Mouse (Mus musculus): ENCODE data around the gene Cep295nl.
A peak's percentile ranks its signal among the peaks of the same experiment; 100 is the strongest.
"Not testable (repeated sequence)": the region's sequence is repeated elsewhere in the genome, so short reads cannot be mapped to it uniquely, and the experiment has no call there.

Gene Cep295nl

DNA sequence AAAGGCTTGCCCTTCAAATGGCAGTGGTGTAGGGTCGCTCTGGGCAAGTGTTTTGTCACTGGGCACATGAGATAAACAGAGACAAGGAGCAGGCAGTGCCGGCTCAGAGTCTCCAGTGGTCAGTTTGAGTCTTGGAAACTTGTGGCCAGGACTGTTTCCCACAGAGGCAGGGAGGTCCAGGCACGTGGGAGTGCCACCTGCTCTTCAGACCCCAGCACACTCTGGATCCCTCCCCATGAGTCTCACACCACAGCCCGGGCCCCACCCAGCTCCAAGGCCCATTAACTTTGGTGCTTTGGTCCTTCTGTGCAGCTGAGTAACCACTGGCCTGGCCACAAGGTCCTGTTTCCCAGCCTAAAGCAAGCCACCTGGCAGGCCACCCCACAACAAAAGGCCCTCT lies 20.3 kb downstream of the Cep295nl start:
- no peak for DNase-seq (ENCODE audit: low spot score)

DNA sequence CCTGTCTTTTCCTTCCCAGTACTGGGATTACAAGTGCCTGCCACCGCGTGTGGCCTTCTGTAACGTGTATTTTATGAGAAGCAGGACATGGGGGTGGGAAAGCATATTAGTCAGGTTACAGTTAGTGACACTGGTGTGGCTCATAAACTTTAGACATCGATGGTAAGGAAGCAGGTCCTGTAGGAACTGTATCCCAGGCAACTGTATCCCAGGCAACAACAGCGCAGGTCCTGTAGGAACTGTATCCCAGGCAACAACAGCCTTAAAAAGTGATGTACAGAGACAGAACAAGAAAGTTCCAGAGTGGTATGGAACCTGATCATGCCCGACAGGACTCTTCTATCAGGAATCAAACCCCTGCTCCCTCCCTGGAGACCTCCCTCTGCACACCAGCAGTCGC lies 20.8 kb downstream of the Cep295nl start:
- DNase-seq (ENCODE audit: low spot score) = no peak

DNA sequence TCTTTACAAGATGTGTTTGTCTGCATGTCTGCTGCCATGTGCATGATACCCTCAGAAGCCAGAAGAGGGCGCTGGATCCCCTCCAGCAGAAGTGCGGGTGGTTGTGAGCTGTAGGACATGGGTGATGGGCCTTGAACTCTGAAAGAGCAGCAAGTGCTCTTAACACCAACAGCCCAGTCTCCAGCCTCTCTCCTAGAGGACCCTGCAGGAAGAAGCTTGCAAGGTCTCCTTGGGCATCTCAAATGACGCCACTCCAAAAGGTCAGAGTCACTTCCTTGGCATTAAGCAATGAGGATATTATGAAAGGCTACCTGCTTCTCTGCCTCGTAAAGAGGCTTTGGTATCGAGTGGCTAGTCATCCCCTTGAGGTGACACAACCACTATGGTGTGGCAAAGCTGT lies 23.6 kb downstream of the Cep295nl start:
- no peak for DNase-seq (ENCODE audit: low spot score)

DNA sequence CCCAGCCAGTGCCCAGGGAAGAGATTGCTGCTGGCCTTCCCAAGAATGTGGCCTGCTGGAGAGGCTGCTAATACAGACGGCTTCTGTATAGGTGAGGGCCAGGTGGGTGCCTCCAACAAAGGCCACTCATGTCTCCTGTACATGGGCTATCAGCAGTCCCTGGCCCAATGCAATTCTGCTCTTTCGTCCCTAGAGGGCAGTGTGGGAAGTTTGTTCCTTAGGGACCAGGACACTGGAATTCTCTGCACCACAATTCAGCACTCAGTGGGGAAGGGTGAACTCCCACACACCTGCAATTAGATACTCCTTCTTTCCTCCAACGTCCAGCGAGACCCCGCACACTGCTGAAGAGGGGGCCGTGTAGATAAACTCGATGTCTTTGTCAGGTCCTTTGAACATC lies 25.2 kb downstream of the Cep295nl start:
- peak; percentile 19 for DNase-seq (ENCODE audit: low spot score)

DNA sequence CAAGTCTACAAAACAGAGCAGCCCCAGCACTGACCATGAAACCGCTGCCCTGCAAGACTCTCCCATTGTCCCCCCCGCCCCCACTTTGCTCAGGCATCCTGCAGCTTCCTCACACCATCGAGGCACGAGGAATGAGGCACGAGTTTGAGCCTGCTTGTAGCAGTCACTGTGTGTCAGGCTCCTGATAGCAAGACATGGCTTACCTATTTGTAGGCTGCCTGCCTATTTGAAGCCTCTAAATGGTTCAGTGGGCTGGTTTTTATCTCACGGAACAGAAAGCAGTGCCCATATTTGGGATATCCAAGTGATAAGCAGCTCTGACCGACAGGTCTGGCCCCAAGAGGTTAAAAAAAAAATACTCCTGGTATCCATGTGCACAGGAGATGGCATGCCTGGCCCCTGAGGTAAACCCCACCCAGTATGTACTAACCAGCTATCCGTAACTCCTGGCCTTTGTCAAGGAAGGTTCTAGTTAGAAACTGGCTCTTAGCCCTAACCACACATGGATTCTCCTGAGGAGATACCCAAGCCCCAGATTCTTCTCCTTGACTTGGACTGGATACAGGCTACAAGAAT lies 26.0 kb downstream of the Cep295nl start:
- no peak for DNase-seq (ENCODE audit: low spot score)

DNA sequence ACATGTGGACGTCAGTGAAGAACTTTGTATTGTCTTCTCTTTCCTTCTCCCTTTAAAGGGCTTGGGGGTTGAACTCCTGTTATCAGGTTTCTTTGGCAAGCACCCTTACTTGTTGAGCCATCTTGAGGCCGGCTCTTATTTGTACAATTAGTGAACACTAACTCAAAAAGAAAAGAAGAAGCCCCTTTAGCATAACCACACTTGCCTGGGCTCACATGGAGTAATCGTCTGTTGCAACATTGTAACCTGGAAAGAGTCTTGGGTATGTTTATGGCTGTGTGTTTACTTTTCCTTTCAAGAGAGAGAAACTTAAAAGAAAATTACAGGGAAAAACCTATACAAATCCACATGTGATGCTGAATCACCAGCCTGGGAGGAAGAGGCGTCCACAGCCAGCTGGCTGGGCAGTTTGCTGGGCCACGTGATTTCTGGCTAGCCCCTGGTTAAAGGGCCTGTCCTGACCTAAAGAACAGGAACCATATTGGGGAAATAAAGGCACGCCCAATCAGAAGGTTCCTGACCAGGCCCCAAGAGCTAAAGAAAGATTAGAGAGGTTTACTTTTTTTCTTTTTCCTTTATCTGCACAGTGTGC lies 30.1 kb downstream of the Cep295nl start:
- DNase-seq (ENCODE audit: low spot score) = no peak

DNA sequence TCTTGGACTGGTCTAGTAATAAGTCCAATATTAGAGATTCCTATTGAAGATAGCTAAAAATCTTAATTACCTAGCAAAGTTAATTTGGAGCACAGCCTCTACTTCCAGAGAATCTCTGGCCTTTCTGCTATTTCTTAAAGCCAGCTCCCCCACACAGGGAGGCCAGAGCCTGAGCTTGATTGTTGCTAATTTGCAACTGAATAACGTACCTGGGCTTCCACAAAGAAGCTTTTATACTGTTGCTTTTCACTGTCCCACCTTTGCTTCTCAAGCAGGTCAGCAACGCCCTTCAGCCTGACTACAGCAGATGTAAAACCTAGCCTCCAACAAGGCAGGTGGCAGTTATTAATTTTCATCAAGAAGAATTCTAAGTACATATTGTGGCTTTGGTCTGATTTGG lies 34.3 kb downstream of the Cep295nl start:
- DNase-seq (ENCODE audit: low spot score) = not testable (repeated sequence)

DNA sequence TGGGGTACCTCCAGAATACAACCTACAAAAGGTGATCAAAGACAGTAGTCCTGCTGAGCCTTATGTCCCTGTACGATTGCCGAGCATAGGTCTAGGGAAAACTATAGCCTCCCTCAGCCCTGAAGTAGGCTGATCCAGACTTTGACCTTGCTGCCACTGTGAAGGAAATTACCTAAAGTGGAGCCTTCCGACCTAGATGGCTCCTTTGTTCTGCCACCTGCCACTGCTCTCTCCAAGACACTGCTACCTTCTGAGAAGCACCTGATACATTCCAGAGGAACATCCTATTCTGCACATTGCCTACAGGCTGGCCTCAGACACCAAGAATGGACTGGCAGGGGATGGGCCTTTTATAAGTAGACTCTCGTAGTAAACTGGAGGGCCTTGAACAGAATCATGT lies 38.3 kb downstream of the Cep295nl start:
- DNase-seq (ENCODE audit: low spot score) = not testable (repeated sequence)

DNA sequence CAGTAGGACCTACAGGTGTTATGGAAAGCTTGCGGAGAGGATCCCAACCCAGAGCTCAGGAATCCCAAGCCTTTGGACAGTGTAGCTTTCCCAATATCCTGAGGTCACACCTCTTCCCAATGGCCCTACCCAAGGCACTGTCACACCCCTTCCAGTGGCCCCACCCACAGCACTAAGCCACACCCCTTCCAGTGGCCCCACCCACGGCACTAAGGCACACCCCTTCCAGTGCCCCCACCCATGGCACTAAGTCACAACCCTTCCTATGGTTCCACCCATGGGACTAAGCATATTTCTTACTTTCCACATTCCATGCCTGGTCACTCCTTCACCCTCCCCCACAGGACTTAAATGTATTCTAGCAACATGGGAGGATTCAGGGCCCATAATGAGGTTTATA lies 43.5 kb downstream of the Cep295nl start:
- DNase-seq (ENCODE audit: low spot score) = no peak

DNA sequence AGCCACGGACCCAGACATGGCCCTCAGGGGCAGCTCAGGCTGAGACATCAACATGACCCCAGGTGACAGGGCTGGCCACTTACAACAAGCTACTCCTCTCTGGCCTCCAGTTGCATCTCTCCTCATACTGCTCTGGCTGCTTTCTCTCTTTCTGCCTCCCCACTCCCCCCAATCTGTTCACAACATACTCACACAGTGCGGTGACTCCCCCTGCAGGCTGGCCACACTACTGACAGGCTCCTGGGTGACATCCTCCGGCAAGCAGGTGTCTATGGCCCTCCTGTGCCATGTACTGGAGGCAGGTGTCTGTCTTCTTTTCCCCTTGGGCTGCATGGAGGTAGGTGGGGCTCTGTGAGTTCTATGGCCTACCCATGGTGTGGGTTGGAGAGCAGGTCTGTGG lies 44.3 kb downstream of the Cep295nl start:
- no peak for DNase-seq (ENCODE audit: low spot score)

DNA sequence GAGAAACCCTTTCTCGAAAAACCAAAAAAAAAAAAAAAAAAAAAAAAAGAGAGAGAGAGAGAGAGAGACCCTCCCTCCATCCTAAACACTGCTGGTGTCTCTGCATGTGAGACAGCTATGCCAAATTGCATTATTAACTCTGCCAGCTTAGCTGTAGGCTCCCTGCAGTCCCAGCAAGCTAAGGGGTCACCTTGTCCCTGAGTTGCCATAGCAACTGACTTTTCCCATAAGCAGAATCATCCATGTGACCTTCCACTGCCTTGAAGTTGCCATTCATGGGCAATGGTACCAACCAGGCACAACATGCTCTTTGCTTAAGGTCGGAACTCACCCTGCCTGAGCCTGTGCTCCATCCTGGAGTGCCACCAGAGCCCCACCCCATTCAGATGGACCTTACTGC lies 47.3 kb downstream of the Cep295nl start:
- DNase-seq (ENCODE audit: low spot score) = no peak

DNA sequence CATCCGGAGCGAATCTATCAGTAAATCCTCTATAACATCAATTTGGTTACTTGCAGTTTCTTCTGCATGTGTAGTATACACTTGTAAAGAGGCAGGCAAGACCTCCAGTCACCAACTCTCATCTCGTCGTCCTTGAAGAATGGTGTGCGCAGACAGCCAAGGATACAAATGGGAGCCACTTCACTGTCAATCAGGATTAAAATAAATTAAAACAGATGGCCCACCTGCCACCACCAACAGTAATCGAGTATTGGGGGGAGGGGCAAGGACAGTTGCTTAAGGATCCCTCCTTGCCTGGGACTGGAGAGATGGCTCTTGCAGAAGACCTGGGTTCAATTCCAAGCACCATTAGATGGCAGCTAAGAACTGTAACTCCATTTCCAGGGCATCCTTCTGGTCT lies 49.6 kb downstream of the Cep295nl start:
- no peak for DNase-seq (ENCODE audit: low spot score)

DNA sequence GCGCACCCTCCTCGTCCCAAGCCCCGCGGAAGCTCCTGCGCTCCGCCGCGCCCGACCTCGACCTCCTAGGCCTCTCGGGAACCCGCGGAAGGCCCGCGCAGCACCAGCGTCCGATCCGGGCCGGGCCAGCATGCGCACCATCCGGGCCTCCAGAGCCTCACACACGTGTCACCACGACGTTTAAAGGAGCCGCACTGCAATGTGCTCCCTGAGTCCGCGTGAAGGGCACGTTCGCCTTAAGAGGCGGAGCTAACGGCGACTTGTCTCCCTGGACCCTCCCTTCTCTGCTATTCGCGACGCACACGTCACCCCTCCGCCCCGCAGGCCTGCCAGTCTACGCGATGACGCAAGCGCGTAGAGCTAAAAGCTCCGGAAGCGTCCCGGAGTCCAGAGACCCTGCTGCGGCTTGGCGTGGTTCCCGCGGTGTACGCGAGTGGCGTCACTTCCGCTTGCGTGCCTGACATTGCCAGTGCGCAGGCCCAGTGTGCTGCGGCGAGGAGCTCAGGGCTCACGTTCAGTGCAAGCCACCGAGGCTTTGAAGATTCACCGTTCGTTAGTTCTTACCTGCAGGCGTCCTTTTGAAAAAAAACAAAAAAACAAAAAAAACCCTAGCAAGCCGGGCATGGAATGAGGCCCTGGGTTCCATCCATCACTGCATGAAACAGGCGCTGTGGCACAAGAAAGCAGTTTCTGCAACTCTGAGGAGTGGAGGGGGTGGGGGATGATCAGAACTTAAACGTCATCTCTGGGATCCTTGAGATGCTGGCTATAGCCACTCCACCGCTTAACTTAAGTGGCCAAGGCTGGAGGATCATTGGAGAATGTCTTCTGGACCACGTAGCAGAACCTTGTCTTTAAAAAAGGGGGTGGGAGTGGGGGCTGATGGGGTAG lies 52.1 kb downstream of the Cep295nl start, which contains the start of gene Usp36:
Gene Usp36, minus strand, starts transcription at position 246 of the 891 bp plus-strand sequence.
- DNase-seq (ENCODE audit: low spot score) = peak; percentile 99

DNA sequence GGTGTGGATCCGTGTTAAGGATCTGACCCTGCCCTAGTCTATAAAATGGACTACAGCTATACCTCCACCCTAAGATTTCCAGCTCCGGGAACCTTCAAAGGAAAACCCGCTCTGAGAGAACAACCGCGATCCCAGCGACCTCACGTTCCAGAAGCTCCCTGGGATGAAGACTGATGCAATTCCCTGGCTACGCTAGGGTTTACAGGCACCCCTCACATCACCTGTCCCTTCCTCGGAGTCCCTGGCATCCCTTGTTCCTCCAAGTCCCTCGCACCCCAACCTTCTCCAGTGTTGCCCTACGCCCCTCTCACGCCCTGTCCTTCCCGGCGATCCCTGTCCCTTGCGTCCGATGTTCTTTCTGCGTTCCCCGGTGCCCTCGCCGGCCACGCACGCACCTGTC lies 52.7 kb downstream of the Cep295nl start:
- DNase-seq (ENCODE audit: low spot score) = no peak

DNA sequence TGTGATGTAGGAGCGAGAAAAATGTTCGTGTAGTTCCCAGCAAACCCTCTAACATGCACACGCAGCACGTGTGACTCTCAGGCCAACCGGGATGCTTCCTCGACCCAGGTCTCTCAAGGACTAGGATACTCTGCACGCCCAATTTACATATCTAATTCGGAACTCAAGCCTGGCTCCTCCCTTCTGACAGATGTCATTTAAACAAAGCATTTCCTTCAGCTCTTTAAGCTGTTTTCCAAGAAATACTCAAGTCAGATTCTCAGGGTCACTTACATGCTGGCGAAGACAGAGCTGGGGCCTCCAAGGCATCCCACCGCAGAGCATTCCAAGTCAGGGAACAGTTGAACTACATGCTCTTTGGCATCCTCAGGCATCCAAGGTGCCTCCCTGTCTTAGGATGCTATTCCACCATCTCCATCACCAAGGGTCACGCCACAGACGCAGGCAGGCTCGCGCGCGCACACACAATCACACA lies 53.2 kb downstream of the Cep295nl start:
- peak; percentile 9 for DNase-seq (ENCODE audit: low spot score)

DNA sequence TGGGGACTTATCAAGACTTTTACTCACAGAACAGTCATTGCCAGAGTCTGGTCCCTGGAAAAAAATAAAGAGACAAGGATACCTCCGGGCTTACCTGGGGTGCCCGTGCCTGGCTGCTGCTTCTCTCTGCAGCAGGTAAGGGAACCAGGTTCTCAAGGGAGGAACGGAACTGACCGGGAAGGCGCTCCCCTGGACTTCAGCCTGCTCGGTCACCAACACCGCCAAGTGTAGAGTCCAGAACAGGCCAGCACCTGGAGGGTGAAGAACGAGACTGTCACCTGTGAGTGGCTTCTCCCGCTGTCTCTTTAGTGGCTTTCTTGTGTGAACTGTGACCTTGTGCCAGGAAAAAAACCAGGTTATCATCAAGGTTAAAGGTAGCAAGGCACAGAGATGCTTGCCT lies 54.7 kb downstream of the Cep295nl start:
- DNase-seq (ENCODE audit: low spot score) = no peak

DNA sequence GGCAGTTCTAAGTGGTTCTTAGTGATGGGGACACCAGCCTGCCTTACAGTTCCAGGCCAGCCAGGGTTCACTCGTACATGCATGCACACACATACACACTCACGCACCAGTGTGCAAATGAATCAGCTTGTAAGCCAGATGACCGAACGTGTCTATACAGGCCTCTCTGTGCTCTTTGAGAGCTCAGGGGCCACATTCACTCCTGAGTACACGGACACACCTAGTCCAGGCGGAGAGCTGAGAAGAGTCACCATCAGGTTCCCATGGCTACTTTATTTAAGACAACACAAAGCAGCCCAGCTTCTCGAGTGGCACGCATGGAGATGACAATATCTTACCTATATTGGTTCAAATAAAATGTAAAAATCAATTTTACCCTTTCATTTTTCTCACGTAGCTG lies 55.9 kb downstream of the Cep295nl start:
- DNase-seq (ENCODE audit: low spot score) = no peak

DNA sequence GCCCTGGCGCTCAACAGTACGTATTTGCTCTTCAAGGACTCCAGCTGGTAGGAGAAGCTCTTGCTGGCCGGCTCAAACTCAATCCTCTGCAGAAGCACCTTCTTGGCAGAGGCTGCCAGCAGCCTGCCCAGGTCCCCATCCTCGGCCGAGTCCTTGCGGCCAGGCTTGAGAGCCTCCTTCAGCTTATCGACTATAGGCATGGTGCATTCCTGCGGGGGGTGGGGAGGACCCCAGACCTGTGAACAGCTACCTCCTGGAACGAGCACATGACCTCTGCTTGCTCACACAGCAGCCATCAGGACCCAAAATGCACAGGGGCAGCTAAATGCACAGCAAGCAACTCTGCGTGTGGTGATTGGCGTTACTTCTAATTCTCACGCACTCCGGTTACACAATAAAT lies 56.5 kb downstream of the Cep295nl start:
- DNase-seq (ENCODE audit: low spot score) = no peak
